Mouse (Mus musculus) gastrocnemius, postnatal 36 days (tissue): ENCODE data around the gene Casz1. TPM values are rescaled to one million over a fixed set of nuclear protein-coding genes. Genes with fewer than 3 reads are reported as not detected.

Source experiments
- DNase-seq, 2 experiments: peaks; one replicate each; pipeline ENCODE4 v3.0.0; 2022
- intact Hi-C: fragments of 180-260 bp; cut with DNase I; formaldehyde crosslinking; loops from one replicate; pipeline ENCODE4 v1.15.1; 2025
- total RNA-seq, 2 experiments: library from RNA; stranded (reverse); gene quantifications; 2 replicates each; pipeline ENCODE4 v1.2.3; 2021

Casz1 gene
- total RNA-seq, 2 experiments from 2014 or later, result 24.8 to 45.6 TPM

DNA sequence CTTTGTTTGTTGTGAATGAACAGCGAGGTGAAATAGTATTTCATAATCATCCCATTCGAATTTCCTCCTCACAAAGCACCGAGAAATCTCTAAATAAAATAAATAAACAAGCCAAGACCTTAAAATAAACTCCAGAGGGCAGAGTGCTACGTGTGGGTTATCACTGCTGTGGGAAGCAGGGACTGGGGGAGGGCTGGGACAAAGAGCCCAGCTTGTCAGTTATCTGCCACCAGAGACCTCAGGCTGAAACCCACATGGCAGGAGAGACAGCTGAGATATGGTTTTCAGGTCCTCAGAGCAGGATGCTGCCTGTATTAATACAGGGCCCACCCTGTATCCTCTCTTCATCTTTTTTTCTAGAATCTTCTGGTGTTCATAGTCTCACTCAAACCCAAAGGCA lies 9.2 kb upstream of the Casz1 start:
- no peak for DNase-seq
- intact Hi-C loops, result loop anchor here (5.0 kb wide), 1 partner anchor 33 kb away; no protein-coding TSS in a partner anchor

- intact Hi-C loops, result loop anchor here (5.0 kb wide), 1 partner anchor 35 kb away; no protein-coding TSS in a partner anchor
- no peak for DNase-seq
Observed at GRCm38 (mm10) chr4:148797475-148798324, 6.5 kb upstream of the Casz1 start.

GRCm38 (mm10) chr4:148803031-148803430 lies 1.2 kb upstream of the Casz1 start:
- intact Hi-C loops, result no loop called here
- DNase-seq, result no peak

DNA sequence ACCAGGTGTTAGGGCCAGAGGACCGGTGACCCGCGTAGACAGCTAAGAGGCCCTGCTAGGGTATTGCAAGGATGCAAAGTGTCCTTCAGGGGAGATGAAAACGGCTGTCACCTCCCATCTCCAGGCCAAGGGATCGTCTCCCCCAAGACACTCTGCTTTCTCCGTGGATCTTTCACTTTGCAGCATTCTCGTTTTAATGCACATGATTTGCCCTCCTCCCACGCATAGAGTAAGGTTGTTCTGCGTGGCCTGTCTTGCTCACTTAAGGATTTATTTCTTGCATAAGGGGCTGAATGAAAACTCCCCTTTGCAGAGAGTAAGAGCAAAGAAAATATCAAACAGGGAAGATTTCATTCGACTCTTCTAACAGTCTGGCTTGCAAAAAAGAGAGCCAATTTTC lies 593 bp upstream of the Casz1 start:
- no peak for DNase-seq
- intact Hi-C loops, result loop anchor here (1.0 to 2.0 kb wide), 2 partner anchors 50 to 111 kb away; no protein-coding TSS in a partner anchor

- DNase-seq, result no peak
- intact Hi-C loops, result loop anchor here (1.0 to 5.0 kb wide), 3 partner anchors 51 to 110 kb away; no protein-coding TSS in a partner anchor
Observed at GRCm38 (mm10) chr4:148804780-148805160, 541 bp downstream of the Casz1 start.

GRCm38 (mm10) chr4:148805161-148805810 lies 1.1 kb downstream of the Casz1 start:
- intact Hi-C loops, result loop anchor here (2.0 to 5.0 kb wide), 2 partner anchors 97 to 110 kb away; no protein-coding TSS in a partner anchor
- DNase-seq, result peak in 1 of 2 experiments; percentile 17

GRCm38 (mm10) chr4:148805811-148806747 lies 1.9 kb downstream of the Casz1 start:
- peak; percentile 27 to 57 for DNase-seq
- intact Hi-C loops, result loop anchor here (2.0 to 5.0 kb wide), 2 partner anchors 96 to 109 kb away; no protein-coding TSS in a partner anchor

DNA sequence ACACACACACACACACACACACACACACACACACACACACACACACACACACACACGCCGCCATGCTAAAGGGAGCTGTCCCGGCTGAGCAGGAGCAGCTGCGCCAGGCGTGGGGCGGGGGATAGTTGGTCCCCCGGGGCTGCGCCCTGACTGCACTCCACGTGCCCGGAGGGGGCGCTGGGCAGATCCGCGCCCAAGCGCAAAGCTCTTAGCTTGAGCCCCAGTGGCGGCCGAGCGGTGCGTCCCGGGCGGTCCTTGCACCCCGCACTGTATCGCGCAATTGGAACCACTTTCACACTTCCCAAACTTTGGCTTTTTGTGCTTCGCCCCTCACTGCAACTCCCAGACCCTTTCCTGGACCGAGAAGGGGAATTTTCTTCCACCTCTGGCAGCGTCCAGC lies 2.6 kb downstream of the Casz1 start:
- intact Hi-C loops, result loop anchor here (5.0 kb wide), 1 partner anchor 95 kb away; no protein-coding TSS in a partner anchor
- DNase-seq, result peak; percentile 46 to 59

DNA sequence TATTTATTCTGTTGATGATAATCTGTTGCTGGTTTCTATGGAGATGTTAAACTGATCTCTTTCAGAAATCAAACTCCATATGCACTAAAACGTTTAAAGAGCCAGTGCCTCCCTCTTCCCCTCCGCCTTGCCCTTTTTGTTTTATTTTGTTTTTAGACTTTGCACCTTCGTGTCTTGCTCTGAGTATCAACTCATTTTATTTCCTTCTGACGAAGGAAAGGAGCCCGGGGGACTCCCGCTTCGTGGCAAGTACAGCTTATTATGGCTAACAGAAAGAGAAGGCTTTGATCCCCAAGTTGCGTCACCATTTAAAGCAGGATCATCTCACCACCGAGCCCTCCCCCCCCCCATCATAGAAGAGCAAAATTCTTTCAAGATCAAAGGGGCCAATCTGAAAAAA lies 3.2 kb downstream of the Casz1 start:
- intact Hi-C loops, result loop anchor here (5.0 kb wide), 1 partner anchor 95 kb away; no protein-coding TSS in a partner anchor

DNA sequence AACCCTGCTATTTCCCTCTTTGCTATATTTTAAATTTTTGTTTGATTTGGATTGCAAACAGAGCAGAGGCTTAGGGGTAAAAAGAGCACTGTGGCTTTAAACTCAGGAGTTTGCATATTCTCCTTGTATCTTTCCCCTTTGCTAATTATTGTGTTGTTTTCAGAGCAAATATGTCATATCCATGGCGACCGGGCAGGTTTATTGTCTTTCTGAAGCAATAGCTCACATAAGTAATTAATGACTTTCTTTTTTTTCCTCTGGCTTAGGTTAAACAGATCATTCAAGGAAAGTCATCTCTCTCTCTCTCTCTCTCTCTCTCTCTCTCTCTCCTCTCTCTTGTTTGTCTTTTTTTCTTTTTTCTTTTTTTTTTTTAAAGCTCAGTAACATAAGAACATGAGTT lies 4.6 kb downstream of the Casz1 start:
- intact Hi-C loops, result loop anchor here (5.0 kb wide), 1 partner anchor 93 kb away; no protein-coding TSS in a partner anchor
- DNase-seq, result no peak

More for the DNA sequence above, 3.2 kb downstream of the Casz1 start:
- DNase-seq, result no peak

GRCm38 (mm10) chr4:148810706-148811105 lies 6.5 kb downstream of the Casz1 start:
- intact Hi-C loops, result no loop called here
- no peak for DNase-seq

GRCm38 (mm10) chr4:148811940-148812339 lies 7.7 kb downstream of the Casz1 start:
- intact Hi-C loops, result no loop called here
- DNase-seq, result peak in 1 of 2 experiments; percentile 44

DNA sequence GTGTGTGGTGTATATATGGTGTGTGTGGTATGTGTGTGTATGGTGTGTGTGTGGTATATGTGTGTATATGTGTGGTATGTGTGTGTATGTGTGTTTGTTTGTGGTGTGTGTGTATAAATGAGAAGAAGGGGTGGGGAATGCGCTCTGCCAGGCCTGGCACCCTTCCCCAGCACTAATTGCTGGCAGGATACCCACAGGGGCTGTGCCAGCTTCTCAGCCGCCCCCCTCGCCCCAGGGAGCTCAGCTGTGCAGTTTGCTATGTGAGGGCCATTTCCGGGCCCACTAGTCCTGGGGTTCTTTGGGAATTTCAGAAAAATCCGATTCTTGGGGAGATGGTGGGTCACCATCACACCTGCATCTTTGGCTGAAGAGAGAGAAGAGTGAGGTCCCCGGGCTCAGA lies 9.0 kb downstream of the Casz1 start:
- no peak for DNase-seq
- intact Hi-C loops, result no loop called here

GRCm38 (mm10) chr4:148816556-148816955 lies 12.3 kb downstream of the Casz1 start:
- intact Hi-C loops, result no loop called here
- DNase-seq, result no peak

DNA sequence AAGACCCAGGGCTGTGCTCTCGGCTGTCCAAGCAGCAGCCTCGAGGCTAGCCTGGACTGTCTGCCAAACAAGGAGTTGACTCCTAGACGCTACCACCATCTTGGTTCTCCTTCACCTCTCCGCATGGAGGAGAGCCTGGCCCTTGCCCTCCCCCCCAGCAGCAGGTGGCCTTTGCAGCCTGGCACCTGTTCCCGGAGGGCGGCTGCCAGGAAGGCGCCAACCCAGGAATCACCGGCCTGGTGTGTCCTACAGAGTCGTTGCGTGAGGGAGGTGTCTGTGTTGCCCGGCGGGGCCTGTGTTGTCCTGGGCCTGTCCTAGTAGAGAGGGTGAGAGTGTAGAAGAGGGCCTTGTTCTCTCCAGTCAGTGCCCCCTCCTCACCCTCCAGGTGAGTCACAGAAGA lies 13.9 kb downstream of the Casz1 start:
- intact Hi-C loops, result no loop called here
- DNase-seq, result peak; percentile 53 to 67

- intact Hi-C loops, result no loop called here
- DNase-seq, result no peak
Observed at GRCm38 (mm10) chr4:148820171-148820570, 15.9 kb downstream of the Casz1 start.

- intact Hi-C loops, result no loop called here
- DNase-seq, result no peak
Observed at GRCm38 (mm10) chr4:148823281-148823680, 19.1 kb downstream of the Casz1 start.

DNA sequence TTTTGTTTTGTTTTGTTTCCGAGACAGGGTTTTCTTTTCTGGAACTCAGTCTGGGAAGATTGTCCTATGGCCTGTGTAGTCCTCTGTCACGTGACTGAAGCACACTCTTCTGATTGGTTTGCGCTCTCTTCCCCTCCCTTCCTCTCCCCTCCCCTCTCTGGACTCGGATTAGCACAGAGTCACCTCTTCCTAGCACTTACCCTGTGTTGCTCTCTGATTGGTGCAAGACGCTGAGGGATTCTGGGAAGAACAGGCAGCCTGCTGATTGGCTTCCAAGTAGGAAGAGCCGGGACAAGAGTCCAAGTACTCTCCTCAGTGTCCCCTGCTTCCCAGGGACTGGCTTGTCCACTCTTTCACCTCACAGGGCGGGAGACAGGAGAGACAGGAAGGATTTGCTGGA lies 26.1 kb downstream of the Casz1 start:
- no peak for DNase-seq
- intact Hi-C loops, result no loop called here

DNA sequence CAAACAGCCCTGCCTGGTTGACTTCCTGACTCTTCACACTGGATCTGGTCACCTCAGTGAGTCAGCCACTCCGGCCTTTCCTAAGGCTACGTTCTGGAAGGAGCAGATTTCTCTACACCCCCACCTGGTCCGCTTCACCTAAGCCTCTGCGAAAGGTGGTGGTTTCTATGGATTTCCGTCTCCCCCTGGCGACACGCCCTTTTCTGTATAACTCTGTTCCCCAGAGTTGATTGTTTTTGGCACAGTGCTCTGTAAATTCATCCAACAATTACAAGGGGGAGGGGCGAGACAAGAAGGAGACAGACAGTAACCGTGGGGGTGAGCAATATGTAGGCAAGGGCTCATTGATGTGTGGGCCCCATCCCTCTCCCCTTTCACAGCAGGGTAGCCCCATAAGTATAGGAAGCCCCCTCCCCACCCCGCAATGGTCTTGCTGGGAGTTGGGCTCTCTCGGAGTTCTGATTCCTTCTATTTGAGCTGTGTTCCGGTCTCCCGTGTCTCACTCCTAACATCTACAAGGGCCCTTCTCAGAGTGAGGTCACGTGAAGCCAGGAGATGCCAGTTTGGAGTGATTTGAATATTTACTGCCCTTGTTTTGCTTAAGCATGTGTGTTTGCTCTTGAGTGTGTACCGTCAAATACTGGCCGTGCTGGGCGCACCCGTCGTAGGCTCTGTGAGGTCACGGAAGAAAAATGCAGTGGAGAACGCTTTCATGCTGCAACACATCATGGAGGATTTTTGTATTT lies 29.2 kb downstream of the Casz1 start:
- intact Hi-C loops, result no loop called here
- no peak for DNase-seq
